Mouse (Mus musculus) embryonic fibroblast, embryonic 13.5 days (primary cell): ENCODE measurements at regions not wholly inside any gene's neighbourhood (a gene's known extent, or its start where the extent isn't known, plus 50 kb on each side); places are given as distances from the start of the nearest gene placed in this dataset.
"Not testable (repeated sequence)": the region's sequence is repeated elsewhere in the genome, so short reads cannot be mapped to it uniquely, and the experiment has no call there.

Experiments
- H3K27ac ChIP-seq: 2 replicates; pipeline ENCODE4 v1.5.1; 2012; ENCODE audit warnings: low read length, control low read depth, inconsistent platforms; ENCODE audit not compliant: insufficient read depth
- H3K4me1 ChIP-seq: 2 replicates; pipeline ENCODE4 v1.6.1; 2011; ENCODE audit warnings: low read length; ENCODE audit not compliant: control insufficient read depth, insufficient read depth
- H3K4me3 ChIP-seq: 2 replicates; pipeline ENCODE4 v1.5.1; 2011; ENCODE audit warnings: mild to moderate bottlenecking, control low read depth, low read length; ENCODE audit not compliant: insufficient read depth
- CTCF ChIP-seq: IDR thresholded peaks from 2 replicates; pipeline ENCODE4 v1.5.1; 2011; ENCODE audit warnings: mild to moderate bottlenecking, control low read depth, low read length, moderate library complexity, borderline replicate concordance; ENCODE audit not compliant: insufficient read depth
- POLR2A ChIP-seq: IDR thresholded peaks from 2 replicates; pipeline ENCODE4 v1.6.1; 2011; ENCODE audit warnings: low read depth, mild to moderate bottlenecking, control low read depth, low read length, moderate library complexity

DNA sequence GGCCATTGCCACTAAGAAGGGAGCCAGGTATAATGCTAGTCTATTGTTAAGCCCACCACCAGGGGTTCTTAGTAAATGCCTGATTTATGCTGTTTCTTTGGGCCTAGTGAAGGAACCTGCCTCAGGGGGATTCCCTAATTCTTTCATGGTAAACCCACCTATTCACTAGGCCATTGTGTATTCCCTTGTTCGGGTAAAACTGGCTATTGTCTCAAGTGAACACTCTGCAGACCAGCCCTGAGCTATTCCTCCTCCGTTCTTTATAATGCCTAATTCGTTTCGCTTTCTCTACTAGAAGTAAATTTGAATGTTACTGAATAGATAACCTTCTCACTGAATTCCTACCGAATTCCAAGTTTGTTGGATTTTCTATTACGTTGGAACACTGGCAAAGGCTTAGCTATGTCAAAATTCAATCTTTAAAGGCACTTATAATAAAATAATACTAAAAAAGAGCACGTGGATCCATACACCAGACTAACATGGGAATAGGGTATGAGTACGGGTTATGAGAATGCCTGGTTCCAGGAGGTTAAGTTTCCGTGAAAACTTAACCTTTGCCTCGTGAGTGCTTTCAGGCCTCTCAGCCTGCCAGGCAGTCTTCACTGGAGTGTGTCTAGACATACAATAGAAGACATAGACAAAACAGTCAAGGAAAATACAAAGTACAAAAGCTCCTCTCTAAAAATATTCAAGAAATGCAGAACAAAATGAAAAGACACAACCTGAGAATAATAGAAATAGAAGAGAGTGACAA, 536.8 kb upstream of the Cntn5 start:
- H3K4me1 ChIP-seq, H3K27ac ChIP-seq, H3K4me3 ChIP-seq: not testable (repeated sequence)

DNA sequence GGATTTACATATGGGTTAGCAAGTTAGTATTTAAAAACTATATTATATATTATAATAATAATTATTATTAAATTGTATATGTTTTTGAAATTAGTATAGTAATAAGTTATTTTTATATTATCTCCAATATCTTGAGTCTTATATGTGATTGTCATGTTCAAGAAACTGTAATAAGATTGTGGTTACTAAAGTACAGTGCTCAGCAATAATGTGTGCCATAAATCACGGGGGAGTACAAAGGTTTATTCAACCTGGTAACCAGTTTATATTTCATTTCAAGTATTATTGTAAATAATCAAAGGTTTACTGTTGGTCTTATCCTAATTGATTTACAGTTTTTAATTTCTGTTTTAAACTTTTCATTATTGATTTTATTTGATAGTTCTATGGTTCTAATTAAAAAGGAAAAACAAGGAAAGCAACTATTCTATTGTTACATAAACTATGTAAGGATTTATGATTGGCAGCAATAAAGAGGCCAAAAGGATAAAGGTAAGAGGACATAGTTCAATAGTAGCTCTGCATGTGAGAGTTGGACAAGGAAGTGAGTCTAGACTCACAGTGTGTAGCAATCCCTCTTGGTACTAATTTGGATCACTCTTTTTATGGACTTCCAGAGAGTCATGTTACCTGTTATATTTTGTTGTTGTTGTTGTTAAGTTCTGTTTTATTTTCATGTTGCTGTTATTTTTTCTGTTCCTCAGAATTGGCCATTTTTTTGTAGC, 532.0 kb upstream of the Cntn5 start:
- Histone ChIP-seq H3K4me1 (no peaks in the 10 kb centered on the region), H3K4me3 (no peak overlapping the region), H3K27ac (no peak overlapping the region)
- no peak for TF ChIP-seq POLR2A
- no peak for TF ChIP-seq CTCF

DNA sequence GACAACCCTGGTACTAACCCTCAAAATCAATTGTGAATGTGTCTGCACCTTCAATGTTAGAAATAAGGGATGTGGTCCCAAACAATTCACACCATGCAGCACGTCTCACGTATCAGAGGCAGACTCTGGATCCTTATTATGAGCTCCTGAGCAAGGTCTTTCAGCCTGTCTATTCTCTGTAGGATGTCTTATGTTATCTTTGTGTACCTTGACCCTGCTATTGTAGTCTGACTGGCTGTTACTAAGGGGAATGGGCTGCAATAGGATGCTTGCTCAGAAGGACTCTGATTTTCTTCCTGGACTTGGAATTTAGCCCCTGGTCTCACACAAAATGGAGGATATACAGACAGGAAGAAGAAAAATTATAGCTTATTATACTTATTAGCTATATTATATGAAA, 531.4 kb upstream of the Cntn5 start:
- no peak overlapping the region for H3K27ac ChIP-seq
- no peak for TF ChIP-seq POLR2A
- no peak for TF ChIP-seq CTCF
- H3K4me1 ChIP-seq, result no peaks in the 10 kb centered on the region
- no peak overlapping the region for H3K4me3 ChIP-seq

DNA sequence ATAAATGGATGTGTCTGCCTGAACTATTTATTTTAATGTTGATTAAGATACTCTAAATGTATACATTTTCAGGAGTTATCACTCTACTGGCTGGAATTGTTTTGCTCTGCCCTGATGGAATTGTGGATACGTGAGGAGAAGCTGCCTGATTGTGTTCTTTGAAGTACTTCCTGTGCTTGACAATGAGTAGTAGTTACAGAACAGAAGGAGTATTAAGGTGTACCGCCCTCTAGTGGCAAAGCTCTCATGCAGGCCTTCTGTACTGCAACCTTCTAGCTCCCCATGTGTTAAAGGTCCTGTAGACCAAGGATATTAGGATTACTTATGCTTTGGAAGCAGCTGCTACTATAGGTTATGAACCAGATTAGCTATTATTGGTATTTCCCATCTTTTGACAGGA, 530.4 kb upstream of the Cntn5 start:
- no peak overlapping the region for H3K27ac ChIP-seq
- no peak overlapping the region for H3K4me3 ChIP-seq
- no peak for TF ChIP-seq POLR2A
- 0 out of 2 replicates have a peak, but pooled peaks have one; percentile 5 for TF ChIP-seq CTCF
- H3K4me1 ChIP-seq, result no peaks in the 10 kb centered on the region

DNA sequence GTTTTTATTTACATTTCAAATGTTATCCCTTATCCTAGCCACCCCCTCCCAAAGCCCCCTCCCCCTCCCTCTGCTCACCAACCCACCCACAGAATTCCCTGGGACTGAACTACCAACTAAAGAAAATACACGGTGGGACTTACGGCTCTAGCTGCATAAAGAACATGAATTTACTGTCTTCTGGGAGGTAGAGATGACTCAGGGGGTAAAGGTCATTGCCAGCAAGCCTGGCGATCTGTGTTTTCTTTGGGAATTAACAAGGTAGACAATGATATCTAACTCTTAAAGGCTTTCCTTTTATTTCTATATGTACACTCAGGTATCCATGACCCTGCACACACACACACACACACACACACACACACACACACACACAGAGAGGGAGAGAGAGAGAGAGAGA, 521.9 kb upstream of the Cntn5 start:
- no peak overlapping the region for H3K4me3 ChIP-seq
- TF ChIP-seq CTCF (no peak), POLR2A (no peak)
- no peak overlapping the region for H3K27ac ChIP-seq
- H3K4me1 ChIP-seq, result no peaks in the 10 kb centered on the region

DNA sequence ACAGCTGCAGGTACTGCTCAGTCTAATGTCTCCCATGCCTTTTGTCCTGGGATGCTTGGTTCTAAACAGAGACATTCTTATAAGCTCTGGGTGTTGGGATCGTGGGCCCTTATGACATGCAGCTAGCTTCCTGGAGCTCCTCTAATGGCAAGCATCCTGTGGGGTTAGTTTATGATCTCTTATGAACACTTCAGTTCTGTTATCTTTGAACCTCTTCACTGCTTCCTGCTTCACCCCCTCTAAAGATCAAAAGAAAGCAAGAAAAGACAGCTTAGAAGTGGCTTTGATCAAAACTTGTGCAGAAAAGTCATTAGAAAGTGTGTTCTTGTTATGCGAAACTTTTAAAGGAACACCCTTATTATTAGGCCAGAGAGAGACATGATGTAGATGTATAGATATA, 492.3 kb upstream of the Cntn5 start:
- no peak overlapping the region for H3K27ac ChIP-seq
- TF ChIP-seq POLR2A (no peak), CTCF (no peak)
- no peak overlapping the region for H3K4me3 ChIP-seq
- no peaks in the 10 kb centered on the region for H3K4me1 ChIP-seq

DNA sequence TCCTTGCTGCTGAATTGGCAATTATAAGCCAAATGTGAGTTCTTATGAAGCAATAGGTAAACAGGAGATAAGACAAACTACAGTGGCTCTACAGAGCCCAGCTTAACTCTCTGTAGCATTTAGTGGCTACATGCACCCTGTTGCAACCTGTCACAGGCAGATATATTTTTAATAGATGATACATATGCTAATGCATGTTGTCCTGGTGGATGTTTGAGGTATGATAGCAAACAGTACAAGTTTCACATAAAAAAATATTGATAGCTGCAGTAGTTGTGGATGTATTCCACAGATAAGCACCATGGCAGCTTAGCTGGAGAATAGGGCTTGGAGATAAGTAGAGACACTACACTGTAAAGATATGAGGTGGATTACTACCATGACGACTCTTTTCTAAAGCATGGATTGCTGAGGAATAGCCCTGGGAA, 477.1 kb upstream of the Cntn5 start:
- no peak overlapping the region for H3K4me3 ChIP-seq
- no peaks in the 10 kb centered on the region for H3K4me1 ChIP-seq
- H3K27ac ChIP-seq, result no peak overlapping the region
- no peak for TF ChIP-seq CTCF
- no peak for TF ChIP-seq POLR2A

DNA sequence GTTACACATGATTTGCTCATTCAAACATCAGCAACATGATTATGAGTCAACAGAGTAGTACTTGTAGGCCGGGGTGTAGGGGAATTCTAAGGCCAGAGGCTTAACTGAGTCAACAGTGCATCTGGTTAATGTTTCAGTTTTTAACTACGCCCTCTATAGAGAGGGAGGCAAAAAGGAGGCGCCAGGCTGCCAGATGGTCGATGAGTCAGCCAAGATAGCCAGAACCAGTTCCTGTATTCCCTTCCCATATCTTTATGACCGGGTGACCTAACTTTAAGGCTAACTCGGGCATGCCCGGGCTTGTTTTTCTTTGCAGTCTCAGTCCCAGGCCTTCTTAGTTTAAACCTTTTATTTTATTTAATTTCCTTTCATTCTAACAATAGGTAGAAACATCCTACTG, 476.0 kb upstream of the Cntn5 start:
- Histone ChIP-seq H3K4me3 (no peak overlapping the region), H3K4me1 (no peaks in the 10 kb centered on the region), H3K27ac (no peak overlapping the region)
- TF ChIP-seq CTCF (no peak), POLR2A (no peak)

DNA sequence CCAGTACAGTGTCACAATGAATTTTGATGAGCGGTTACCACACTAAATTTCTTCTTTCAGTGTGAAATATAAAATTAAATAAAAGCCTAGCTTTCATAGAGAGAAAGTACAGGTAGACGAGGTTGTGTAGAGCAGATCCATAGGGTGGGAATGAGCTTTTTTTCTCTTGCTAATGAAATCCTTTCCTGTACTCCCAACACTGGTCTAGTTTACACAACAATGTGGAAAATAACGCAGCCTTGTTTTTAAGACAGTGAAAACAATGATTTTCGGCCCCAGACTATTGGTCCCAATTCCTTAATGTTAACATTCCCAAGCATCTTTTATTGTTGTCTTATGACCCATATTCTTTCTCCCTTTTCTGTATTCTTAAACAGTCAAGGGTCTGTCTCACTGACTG, 473.5 kb upstream of the Cntn5 start:
- H3K4me3 ChIP-seq, result no peak overlapping the region
- TF ChIP-seq POLR2A (no peak), CTCF (no peak)
- no peak overlapping the region for H3K27ac ChIP-seq
- no peaks in the 10 kb centered on the region for H3K4me1 ChIP-seq

DNA sequence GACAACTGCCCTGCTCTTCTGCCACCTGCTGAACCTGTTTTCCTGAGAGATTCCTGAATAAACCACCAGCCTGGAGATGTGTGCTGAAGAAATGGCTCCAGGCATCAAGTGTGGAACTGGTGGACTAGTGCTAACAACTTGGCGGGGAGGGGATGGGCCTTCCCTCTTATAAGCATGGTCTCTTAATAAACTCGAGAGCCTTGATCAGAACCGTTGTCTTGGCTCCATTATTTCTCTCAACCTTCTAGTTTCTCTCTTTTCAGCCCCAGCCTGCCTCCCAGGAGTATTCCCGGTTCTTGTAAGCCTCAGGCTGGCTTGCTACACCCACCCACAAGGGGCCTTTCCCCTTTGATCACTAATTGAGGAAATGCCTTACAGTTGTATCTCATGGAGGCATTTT, 473.0 kb upstream of the Cntn5 start:
- Histone ChIP-seq H3K4me3 (no peak overlapping the region), H3K4me1 (no peaks in the 10 kb centered on the region), H3K27ac (no peak overlapping the region)
- TF ChIP-seq POLR2A (no peak), CTCF (no peak)
